Mouse (Mus musculus) retina, postnatal 7 days (tissue): ENCODE measurements around the gene Ntsr2.
"Not testable (repeated sequence)": the region's sequence is repeated elsewhere in the genome, so short reads cannot be mapped to it uniquely, and the experiment has no call there.

Experiments
- DNase-seq: peaks from one replicate; pipeline ENCODE4 v3.0.0-alpha.2; 2012; ENCODE audit warnings: low read depth, low spot score

Gene Ntsr2

DNA sequence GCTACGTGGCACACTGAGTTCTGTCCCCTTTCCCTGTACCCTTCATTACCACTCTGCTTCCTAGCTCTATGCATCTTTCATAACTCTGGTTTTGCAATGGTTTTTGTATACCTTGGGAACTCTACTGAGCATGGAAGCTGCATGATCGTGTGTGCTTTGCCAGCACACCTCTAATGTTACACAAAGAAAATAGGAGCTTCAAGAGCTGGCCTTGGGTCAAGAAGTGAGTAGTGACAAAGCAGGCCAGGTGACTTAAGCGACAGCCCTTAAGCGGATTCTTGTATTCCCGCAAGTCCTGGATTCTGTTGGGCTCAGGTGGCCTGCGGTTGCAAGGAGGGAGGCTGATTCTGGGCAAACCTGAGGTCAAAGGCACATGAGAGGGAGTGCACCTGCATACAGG lies 4.9 kb upstream of the Ntsr2 start:
- DNase-seq = no peak

DNA sequence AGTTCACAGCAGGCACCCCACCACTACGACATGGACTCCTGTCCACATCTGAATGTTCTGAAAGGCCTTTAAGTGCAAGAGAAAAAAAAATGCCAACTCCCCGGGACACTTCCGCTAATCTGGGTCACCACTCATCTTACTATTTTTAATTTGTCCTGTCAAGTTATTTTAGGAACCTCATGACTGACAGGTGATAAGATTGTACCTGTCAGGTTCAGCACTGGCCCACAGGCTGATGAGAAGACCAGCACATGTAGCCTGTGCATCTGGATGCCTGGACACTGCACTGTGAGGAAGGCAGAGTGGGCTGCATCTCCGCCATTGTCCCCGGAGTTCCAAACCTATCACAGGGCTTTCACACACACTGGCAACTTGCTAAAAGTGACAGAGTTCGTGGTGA lies 3.4 kb upstream of the Ntsr2 start:
- DNase-seq = no peak

DNA sequence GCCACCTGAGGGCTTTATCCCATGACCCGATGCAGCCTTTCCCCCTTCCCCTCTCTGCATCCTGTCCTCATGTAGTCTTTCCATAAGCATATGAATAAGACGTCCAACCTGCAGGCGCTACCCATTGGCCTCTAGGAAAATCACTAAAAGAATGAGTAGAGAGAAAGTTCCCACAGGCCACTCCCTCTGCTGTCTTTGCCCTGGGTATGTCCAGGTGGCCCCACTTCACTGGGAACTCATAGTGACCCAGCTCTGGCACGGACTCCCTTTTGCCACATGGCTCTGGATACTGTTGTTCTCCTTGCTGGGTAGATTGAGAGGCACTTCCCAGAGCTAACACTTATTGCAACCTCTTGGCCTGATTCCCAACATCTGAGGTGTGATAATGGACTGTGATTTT lies 2.4 kb downstream of the Ntsr2 start:
- DNase-seq = no peak

DNA sequence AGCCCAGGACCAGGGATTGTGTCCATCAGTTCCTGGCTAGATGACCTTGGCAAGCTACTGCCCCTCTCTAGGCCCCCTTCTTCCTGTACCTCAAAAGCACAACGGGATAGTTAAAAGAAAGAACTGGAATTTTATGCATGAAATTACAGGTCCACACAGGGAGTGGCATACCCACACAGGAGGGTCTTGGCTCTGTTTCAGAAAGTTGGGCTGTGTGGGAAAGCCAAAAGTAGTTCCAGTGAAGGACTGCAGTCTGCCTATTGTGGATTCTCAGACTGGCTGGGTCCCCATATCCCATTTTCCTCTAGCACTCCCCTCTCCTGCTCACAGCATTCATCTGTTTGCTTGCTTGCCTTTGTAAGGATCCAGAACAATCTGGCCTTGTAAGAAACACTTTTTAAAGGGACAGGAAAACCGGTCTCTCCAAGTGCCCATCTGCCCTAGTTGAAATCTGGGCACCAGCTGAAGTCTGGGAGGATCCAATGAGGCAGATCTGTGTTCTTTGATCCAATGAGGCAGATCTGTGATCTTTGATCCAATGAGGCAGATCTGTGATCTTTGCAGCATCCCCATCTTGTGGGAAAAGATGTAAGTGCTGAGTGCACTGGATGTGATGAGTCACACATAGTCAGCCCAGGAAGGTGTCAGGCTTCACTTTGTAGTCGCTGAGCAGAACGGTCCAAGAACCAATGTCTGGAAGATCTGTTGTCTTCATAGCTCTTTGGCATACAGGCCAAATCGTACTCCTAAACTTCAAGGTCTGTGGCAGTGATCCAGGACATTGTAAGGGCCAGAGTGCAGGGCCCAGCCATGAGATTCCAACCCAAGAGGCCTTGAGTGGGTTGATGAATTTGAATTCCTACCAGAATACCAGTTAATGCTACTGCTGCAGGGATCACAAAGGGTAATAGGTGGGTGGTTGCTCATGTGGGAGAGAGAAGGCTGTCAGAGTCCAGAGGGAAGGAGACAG lies 4.0 kb downstream of the Ntsr2 start:
- DNase-seq = no peak

DNA sequence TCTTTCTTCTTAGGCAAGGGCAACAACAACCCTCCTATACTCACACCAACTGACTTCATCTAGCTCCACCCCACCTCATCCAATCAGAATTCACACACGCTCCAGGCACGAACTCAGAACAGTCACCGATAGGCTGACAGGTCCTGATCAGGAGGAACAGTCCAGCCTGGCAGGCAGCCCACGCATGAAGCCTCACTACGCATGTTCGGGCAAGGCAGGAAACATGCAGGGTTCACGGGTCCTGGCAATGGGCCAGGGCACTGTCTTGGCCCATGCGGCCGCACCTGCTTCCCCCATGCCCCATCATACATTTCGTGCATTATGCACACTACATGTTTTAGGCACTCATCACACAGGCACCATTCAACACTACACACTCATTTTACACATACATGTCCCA lies 8.3 kb downstream of the Ntsr2 start:
- no peak for DNase-seq

DNA sequence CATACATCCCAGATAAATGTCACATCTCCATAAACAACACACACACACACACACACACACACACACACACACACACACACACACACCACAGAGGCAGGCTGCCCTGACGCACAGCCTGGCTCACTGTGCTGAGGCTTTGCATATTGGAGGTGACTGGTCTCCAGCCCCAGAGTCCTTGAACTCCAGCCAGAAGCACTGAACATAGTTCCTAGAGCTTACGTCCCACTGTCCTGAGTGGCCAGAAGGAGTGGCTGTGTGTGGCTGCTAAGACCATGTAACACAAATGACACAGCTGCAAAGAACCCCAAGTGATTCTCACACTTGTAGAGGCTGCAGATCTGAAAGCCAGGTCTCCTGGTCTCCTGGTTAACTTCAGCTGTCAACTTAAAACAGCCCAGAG lies 8.8 kb downstream of the Ntsr2 start:
- DNase-seq = no peak

DNA sequence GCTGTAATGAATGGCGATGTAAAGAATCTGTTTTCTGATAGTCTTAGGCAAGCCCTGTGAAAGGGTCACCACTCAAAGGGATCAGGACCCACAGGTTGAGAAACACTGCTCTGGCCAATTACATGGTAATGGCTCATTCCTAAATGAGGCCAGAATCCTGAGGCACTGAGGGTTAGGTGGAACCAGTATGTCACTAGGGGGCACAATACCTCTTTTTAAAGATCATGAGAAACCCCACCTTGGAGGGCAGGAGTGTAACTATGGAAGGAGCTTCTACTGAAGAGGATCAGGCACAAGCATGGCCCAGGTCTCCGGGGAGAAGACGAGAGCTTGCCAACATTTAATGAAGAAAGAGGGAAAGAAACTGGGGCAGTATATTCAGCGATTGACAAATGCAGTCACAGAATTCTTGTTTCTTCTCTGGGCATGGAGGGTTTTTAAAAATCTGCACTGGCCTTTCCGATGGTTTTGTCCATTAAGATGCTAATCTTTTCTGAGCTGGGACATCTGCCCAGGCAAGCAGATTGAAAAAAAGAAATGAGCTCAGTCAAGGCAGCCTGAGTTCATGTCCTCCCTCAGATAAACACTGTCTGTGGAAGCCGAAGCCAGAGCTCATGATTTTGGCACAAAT lies 9.9 kb downstream of the Ntsr2 start:
- DNase-seq = no peak

DNA sequence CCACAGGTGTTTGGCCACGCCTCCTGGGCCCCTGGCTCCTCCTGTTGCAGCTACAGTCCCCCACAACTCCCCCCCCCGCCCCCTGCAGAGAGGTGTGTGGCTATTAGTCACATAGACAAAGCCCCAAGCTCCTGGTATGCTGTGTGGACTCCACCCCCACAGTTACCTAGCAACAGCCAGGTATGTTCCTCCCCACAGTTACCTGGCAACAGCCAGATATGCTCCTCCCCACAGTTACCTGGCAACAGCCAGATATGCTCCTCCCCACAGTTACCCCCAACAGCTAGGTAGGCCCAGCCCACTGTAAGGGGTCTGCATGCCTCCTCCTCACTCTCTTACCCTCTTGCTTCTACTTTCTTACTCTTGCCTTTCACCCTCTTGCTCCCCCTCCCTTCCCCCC lies 11.8 kb downstream of the Ntsr2 start:
- no peak for DNase-seq

DNA sequence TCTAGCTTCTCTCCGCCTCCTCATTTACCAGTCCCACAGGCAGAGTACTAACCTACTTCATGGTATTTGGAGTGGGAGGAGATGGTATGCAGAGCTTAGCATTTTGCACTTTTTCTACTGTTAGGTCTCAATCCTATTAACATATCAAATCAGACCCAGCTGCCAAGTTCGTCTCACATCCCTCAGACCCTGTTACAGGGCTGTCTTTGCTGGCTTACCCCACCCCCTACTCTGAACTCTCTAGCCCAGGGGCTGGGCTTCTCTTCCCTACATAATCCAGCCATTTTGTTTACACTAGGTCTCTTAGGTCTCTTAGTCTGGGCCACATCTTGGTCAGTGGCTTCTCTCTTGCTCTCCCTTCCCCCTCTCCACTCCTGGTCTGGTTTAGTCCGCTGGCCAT lies 16.0 kb downstream of the Ntsr2 start:
- DNase-seq = no peak

DNA sequence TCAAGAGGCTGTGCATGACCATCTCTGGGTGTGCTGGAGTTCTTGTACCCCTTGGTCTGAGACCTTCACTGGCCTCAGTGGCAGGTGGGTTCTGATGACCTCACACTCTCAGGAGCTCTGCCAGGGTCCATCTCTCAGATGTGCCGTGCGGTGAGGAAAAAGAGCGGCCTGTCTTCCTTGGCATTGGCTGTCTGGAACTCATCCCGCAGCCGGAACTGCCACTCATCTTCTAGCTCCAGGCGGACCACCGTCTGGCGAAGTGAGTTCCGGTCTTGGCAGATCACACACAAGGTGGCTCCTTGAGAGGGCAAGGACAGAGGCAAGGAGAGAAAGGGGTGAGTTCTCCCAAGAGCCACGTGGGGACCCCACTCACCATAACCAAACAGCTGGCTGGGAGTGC lies 19.1 kb downstream of the Ntsr2 start:
- no peak for DNase-seq

DNA sequence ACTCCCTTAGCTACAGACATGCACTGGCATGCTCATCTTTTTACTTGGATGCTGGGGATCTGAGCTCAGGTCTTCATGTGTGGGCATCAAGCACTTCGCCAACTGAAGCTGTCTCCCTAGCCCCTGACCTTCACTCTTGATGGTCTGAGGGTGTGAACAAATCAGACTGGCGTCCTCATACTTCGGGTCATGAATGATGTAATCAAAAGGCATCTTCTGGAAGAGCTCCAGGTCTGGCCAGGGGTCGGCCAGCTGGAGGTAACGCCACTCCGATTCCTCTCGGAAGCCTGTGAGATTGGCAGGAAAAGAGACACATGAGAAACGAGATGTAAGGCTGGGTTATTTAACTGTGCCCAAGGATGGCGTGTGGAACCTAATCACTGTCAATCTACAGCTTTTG lies 37.4 kb downstream of the Ntsr2 start:
- no peak for DNase-seq

DNA sequence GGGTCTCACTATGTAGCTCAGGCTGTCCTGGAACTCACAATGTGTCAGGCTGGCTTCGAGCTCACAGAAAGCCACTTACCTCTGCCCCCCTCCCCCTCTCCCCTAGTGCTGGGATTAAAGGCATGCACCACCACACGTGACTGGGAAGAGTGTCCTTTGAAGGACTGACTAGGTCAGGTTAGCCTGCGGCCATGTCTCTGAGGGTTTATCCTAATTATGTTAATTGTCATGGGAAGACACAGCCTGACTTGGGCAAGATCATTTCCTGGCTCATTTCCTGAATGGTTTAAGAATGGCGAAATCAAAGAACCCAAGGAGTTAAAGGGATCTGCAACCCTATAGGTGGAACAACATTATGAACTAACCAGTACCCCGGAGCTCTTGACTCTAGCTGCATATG lies 41.6 kb downstream of the Ntsr2 start:
- no peak for DNase-seq

DNA sequence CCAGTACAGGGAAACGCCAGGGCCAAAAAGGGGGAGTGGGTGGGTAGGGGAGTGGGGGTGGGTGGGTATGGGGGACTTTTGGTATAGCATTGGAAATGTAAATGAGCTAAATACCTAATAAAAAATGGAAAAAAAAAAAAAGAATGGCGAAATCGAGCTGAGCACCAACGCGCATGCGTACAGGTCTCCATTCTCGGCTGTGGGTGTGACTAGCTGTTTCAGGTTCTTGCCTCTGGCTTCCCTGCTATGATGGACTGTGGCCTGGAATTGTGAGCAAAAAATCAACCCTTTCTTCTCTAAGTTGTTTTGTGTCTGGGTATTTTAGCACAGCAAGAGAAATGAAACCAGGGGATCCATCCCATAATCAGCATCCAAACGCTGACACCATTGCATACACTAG lies 42.1 kb downstream of the Ntsr2 start:
- DNase-seq = not testable (repeated sequence)

DNA sequence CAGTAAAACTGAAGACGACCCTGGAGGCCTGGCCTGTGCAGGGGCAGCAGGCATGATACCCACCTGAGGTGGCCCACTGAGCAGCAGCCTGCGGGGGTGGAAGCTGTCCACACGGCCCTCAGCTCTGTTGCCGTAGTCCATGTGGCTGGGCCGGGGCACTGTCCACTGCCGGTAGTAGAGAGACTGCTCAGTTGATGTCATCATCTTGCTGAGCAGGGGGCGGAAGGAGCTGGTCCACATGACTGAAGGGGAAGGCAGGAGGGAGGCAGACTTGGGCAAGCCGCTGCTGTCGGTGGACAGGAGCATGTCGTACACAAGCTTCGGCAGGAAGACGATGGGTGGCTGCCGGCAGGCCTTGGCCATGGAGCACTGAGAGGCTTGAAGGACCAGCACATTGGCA lies 43.0 kb downstream of the Ntsr2 start:
- DNase-seq = no peak

DNA sequence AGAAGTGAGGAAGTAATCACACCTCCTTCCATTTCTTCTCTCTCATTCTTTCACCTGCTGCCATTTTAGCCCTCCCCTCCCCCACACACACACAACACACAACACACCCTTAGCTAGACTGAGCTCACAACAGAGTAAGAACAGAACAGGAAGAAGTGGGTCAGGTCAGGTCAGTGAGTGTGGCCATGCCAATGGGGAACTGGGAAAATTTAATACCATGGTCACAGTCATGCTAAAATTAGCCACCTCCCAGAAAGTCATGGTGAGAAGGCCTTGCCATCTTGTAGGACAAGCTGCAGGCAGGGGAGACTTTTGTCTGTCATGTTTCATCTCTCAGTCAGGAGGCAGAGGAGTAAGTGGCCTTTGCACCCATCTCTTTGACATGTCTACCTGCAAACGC lies 45.5 kb downstream of the Ntsr2 start:
- no peak for DNase-seq
